Mouse (Mus musculus) fibroblast of lung, adult 2 months (primary cell): ENCODE measurements around the gene Troap.

Experiments used
- DNase-seq: peaks from one replicate; pipeline ENCODE4 v3.0.0-alpha.2; 2011; ENCODE audit warnings: low read depth

Troap gene

GRCm38 (mm10) chr15:99087253-99088075 is 13.1 kb downstream of the Troap start, which contains the start of gene C1ql4:
TSS of gene C1ql4 (minus strand) at chr15:99087817.
- no peak for DNase-seq

GRCm38 (mm10) chr15:99088292-99088691 is 13.9 kb downstream of the Troap start:
- peak; percentile 15 for DNase-seq

GRCm38 (mm10) chr15:99089069-99089468 is 14.7 kb downstream of the Troap start:
- DNase-seq = no peak

GRCm38 (mm10) chr15:99092870-99093269 is 18.5 kb downstream of the Troap start, which contains the start of gene Dnajc22:
TSS of gene Dnajc22 (plus strand) at chr15:99093170.
- DNase-seq = no peak

GRCm38 (mm10) chr15:99093291-99094258 is 19.2 kb downstream of the Troap start:
- no peak for DNase-seq

GRCm38 (mm10) chr15:99094631-99095270 is 20.4 kb downstream of the Troap start:
- no peak for DNase-seq

- no peak for DNase-seq
Measured at GRCm38 (mm10) chr15:99095356-99095755, 21.0 kb downstream of the Troap start.

GRCm38 (mm10) chr15:99096061-99096793 is 21.9 kb downstream of the Troap start:
- DNase-seq = no peak

GRCm38 (mm10) chr15:99096831-99097500 is 22.6 kb downstream of the Troap start:
- no peak for DNase-seq

- no peak for DNase-seq
Measured at GRCm38 (mm10) chr15:99097840-99098492, 23.6 kb downstream of the Troap start.

GRCm38 (mm10) chr15:99098493-99098861 is 24.1 kb downstream of the Troap start:
- DNase-seq = no peak

- no peak for DNase-seq
Measured at GRCm38 (mm10) chr15:99099139-99099556, 24.8 kb downstream of the Troap start.

- no peak for DNase-seq
Measured at GRCm38 (mm10) chr15:99099984-99100383, 25.6 kb downstream of the Troap start.

GRCm38 (mm10) chr15:99105238-99105637 is 30.9 kb downstream of the Troap start:
- DNase-seq = no peak

GRCm38 (mm10) chr15:99107866-99108265 is 33.5 kb downstream of the Troap start:
- DNase-seq = no peak

- no peak for DNase-seq
Measured at GRCm38 (mm10) chr15:99111139-99111538, 36.8 kb downstream of the Troap start.

- DNase-seq = no peak
Measured at GRCm38 (mm10) chr15:99111809-99112208, 37.4 kb downstream of the Troap start.

- no peak for DNase-seq
Measured at GRCm38 (mm10) chr15:99112843-99113395, 38.5 kb downstream of the Troap start.

- no peak for DNase-seq
Measured at GRCm38 (mm10) chr15:99113396-99113975, 39.1 kb downstream of the Troap start.
